Mouse (Mus musculus) bone marrow, adult 2 months (tissue): ENCODE results near the gene Fam126a.

Experiments
- CTCF ChIP-seq: fragments of 200-500 bp; IDR thresholded peaks from 2 replicates; pipeline ENCODE4 v1.5.1; 2011; ENCODE audit warnings: low read length, control low read depth; ENCODE audit not compliant: control insufficient read depth, insufficient read depth
- POLR2A ChIP-seq: fragments of 200-500 bp; IDR thresholded peaks from 2 replicates; pipeline ENCODE4 v1.6.1; 2011; ENCODE audit warnings: low read depth, mild to moderate bottlenecking, control low read depth, low read length, borderline replicate concordance; ENCODE audit not compliant: control insufficient read depth

DNA sequence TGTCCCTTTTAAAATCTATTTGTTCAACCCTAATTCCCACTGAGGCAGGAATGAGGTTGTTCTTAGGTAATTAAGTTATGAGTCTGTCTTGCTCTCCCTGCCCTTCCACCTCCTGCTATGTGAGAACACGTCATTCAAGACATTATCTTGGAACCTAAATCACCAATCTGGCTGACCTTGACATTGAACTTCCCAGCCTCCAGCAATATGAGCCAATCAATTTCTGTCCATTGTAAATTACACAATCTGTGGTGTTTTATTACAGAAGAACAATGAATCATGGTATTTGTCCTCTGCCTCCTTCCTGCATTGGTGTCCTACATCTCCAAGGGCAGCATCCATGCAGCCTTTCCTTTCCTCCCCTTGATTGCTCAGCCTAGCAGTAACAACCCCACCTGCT, 13.9 kb upstream of the Fam126a start:
- no peak for TF ChIP-seq CTCF
- no peak for TF ChIP-seq POLR2A
